Mouse (Mus musculus): ENCODE data around the gene Sdhaf1. TPM values are rescaled to one million over a fixed set of nuclear protein-coding genes. Genes with fewer than 3 reads are reported as not detected.

Gene Sdhaf1
- polyA plus RNA-seq, 1 experiment from 2014 or later = 26.5 TPM

GRCm38 (mm10) chr7:30293795-30294194 lies 29.9 kb downstream of the Sdhaf1 start:
- no peak overlapping the region for H3K27ac ChIP-seq (ENCODE audit: low read depth, low read length)
- no peaks in the 10 kb centered on the region for H3K9me3 ChIP-seq (ENCODE audit: control insufficient read depth, low read length)
- no peak for ATAC-seq (ENCODE audit: insufficient read depth, low FRiP score, low TSS enrichment)
- DNase-seq (ENCODE audit: low spot score) = no peak
- no peak overlapping the region for H3K9ac ChIP-seq (ENCODE audit: low read length)
- H3K27me3 ChIP-seq (ENCODE audit: control insufficient read depth, insufficient read depth, low read length) = no peaks in the 10 kb centered on the region
- H3K4me2 ChIP-seq (ENCODE audit: low read depth) = no peak overlapping the region
- no peak overlapping the region for H3K4me3 ChIP-seq (ENCODE audit: low read depth, low read length)
- H3K4me1 ChIP-seq (ENCODE audit: control insufficient read depth, insufficient read depth, low read length) = peaks cover 6% of the 10 kb centered on the region; the same call in 1 of the 2 replicates
- 88% methylated on average over 13 of the region's 13 CpGs for WGBS
- H3K36me3 ChIP-seq (ENCODE audit: control insufficient read depth, insufficient read depth, low read length) = peaks cover 14% of the 10 kb centered on the region

GRCm38 (mm10) chr7:30291215-30292131 lies 32.2 kb downstream of the Sdhaf1 start, which contains the start of gene Clip3:
Gene Clip3 (plus strand): TSS chr7:30291728.
- Histone ChIP-seq H3K9ac (ENCODE audit: low read length) (peak within 1 kb of the TSS; percentile 86), H3K9me3 (ENCODE audit: control insufficient read depth, low read length) (no peaks in the 10 kb centered on the region), H3K4me3 (ENCODE audit: low read depth, low read length) (peak within 1 kb of the TSS; percentile 49), H3K27ac (ENCODE audit: low read depth, low read length) (0 out of 2 replicates have a peak within 1 kb of the TSS, but pooled peaks have one; percentile 2), H3K36me3 (ENCODE audit: control insufficient read depth, insufficient read depth, low read length) (peaks cover 2% of the 10 kb centered on the region; the same call in 1 of the 2 replicates), H3K27me3 (ENCODE audit: control insufficient read depth, insufficient read depth, low read length) (no peaks in the 10 kb centered on the region), H3K4me1 (ENCODE audit: control insufficient read depth, insufficient read depth, low read length) (peaks cover 6% of the 10 kb centered on the region; the same call in 1 of the 2 replicates), H3K4me2 (ENCODE audit: low read depth) (peak within 1 kb of the TSS; percentile 74)
- WGBS = 8% methylated on average over 34 of the region's 35 CpGs
- ATAC-seq (ENCODE audit: insufficient read depth, low FRiP score, low TSS enrichment) (peak; percentile 76), DNase-seq (ENCODE audit: low spot score) (peak; percentile 87)

DNA sequence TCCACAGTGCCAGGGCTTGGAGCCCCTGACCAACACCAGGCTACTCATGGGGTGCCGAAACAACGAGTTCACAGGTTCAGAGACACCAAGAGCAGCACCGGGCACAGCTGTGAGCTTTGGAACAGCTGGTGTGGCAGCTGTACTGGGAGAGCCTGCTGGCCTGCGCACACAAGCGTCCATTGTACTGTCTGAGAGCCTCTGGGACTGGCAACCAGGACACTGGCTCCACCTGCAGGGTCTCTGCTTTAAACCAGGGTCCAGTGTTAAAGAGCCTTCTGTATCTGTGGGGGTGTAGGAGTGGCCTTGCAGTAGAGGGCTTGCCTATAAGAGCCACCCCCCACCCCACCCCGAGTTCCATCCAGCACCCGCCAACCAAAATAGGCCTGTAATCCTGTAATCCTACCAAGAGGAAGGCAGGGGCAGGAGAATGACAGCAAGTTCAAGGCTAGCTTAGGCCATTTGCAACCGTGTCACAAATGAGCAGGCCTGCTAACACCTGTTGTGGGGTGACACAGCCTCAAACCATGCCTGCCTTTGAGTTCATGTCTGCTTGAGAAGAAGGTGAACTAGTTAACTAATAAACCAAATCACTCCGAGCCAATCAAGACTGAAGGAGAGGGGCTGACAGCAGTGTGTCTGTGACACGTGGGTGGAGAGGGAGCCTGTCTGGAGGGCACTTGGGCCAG lies 33.8 kb downstream of the Sdhaf1 start:
- Histone ChIP-seq H3K4me1 (ENCODE audit: control insufficient read depth, insufficient read depth, low read length) (peaks cover 6% of the 10 kb centered on the region; the same call in 1 of the 2 replicates), H3K36me3 (ENCODE audit: control insufficient read depth, insufficient read depth, low read length) (no peaks in the 10 kb centered on the region), H3K4me2 (ENCODE audit: low read depth) (no peak overlapping the region), H3K9me3 (ENCODE audit: control insufficient read depth, low read length) (no peaks in the 10 kb centered on the region), H3K27me3 (ENCODE audit: control insufficient read depth, insufficient read depth, low read length) (no peaks in the 10 kb centered on the region), H3K9ac (ENCODE audit: low read length) (no peak overlapping the region), H3K27ac (ENCODE audit: low read depth, low read length) (no peak overlapping the region), H3K4me3 (ENCODE audit: low read depth, low read length) (no peak overlapping the region)
- peak; percentile 53 for DNase-seq (ENCODE audit: low spot score)
- 61% methylated on average over 10 of the region's 10 CpGs for WGBS
- ATAC-seq (ENCODE audit: insufficient read depth, low FRiP score, low TSS enrichment) = peak; percentile 51; the same call in 1 of the 2 replicates

- no peaks in the 10 kb centered on the region for H3K9me3 ChIP-seq (ENCODE audit: control insufficient read depth, low read length)
Measured at GRCm38 (mm10) chr7:30289071-30289713, 34.5 kb downstream of the Sdhaf1 start.

DNA sequence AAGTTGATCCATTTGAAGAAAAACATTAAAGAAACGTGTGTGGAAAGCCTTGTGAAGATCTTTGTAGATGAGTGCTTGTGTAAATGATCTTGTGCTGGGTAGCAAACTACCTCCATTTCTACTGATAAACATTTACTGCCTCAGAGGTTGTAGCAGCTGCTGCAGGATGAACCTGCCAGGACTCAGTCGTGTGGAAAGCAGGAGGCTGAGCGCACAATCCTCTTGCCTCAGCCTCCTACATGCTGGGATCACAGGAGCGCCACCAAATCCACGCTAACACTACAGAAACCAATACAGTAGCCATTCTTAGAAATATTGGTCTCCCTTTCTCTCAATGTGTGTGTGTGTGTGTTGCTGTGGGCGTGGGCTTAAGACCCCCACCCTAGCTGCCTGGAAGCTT lies 35.6 kb downstream of the Sdhaf1 start:
- peaks cover 6% of the 10 kb centered on the region; the same call in 1 of the 2 replicates for H3K4me1 ChIP-seq (ENCODE audit: control insufficient read depth, insufficient read depth, low read length)
- no peaks in the 10 kb centered on the region for H3K9me3 ChIP-seq (ENCODE audit: control insufficient read depth, low read length)
- DNase-seq (ENCODE audit: low spot score) = no peak
- 74% methylated on average over 6 of the region's 6 CpGs for WGBS
- H3K9ac ChIP-seq (ENCODE audit: low read length) = no peak overlapping the region
- H3K4me3 ChIP-seq (ENCODE audit: low read depth, low read length) = no peak overlapping the region
- H3K4me2 ChIP-seq (ENCODE audit: low read depth) = no peak overlapping the region
- H3K36me3 ChIP-seq (ENCODE audit: control insufficient read depth, insufficient read depth, low read length) = no peaks in the 10 kb centered on the region
- H3K27me3 ChIP-seq (ENCODE audit: control insufficient read depth, insufficient read depth, low read length) = no peaks in the 10 kb centered on the region
- no peak overlapping the region for H3K27ac ChIP-seq (ENCODE audit: low read depth, low read length)
- no peak for ATAC-seq (ENCODE audit: insufficient read depth, low FRiP score, low TSS enrichment)

More at GRCm38 (mm10) chr7:30289071-30289713, 34.5 kb downstream of the Sdhaf1 start:
- ATAC-seq (ENCODE audit: insufficient read depth, low FRiP score, low TSS enrichment) (no peak), DNase-seq (ENCODE audit: low spot score) (no peak)
- no peak overlapping the region for H3K4me2 ChIP-seq (ENCODE audit: low read depth)
- WGBS = 68% methylated on average over 7 of the region's 7 CpGs
- no peak overlapping the region for H3K27ac ChIP-seq (ENCODE audit: low read depth, low read length)
- no peaks in the 10 kb centered on the region for H3K36me3 ChIP-seq (ENCODE audit: control insufficient read depth, insufficient read depth, low read length)
- no peak overlapping the region for H3K4me3 ChIP-seq (ENCODE audit: low read depth, low read length)
- no peak overlapping the region for H3K9ac ChIP-seq (ENCODE audit: low read length)
- no peaks in the 10 kb centered on the region for H3K27me3 ChIP-seq (ENCODE audit: control insufficient read depth, insufficient read depth, low read length)
- peaks cover 6% of the 10 kb centered on the region; the same call in 1 of the 2 replicates for H3K4me1 ChIP-seq (ENCODE audit: control insufficient read depth, insufficient read depth, low read length)

- no peaks in the 10 kb centered on the region for H3K9me3 ChIP-seq (ENCODE audit: control insufficient read depth, low read length)
- H3K4me1 ChIP-seq (ENCODE audit: control insufficient read depth, insufficient read depth, low read length) = no peaks in the 10 kb centered on the region
- WGBS = 69% methylated on average over 8 of the region's 8 CpGs
- H3K27ac ChIP-seq (ENCODE audit: low read depth, low read length) = no peak overlapping the region
- no peak overlapping the region for H3K4me3 ChIP-seq (ENCODE audit: low read depth, low read length)
- H3K36me3 ChIP-seq (ENCODE audit: control insufficient read depth, insufficient read depth, low read length) = no peaks in the 10 kb centered on the region
- H3K27me3 ChIP-seq (ENCODE audit: control insufficient read depth, insufficient read depth, low read length) = no peaks in the 10 kb centered on the region
- no peak overlapping the region for H3K9ac ChIP-seq (ENCODE audit: low read length)
- no peak for DNase-seq (ENCODE audit: low spot score)
- ATAC-seq (ENCODE audit: insufficient read depth, low FRiP score, low TSS enrichment) = no peak
- no peak overlapping the region for H3K4me2 ChIP-seq (ENCODE audit: low read depth)
Measured at GRCm38 (mm10) chr7:30286701-30287410, 36.8 kb downstream of the Sdhaf1 start.

- H3K9me3 ChIP-seq (ENCODE audit: control insufficient read depth, low read length) = no peaks in the 10 kb centered on the region
- H3K4me2 ChIP-seq (ENCODE audit: low read depth) = no peak overlapping the region
- no peaks in the 10 kb centered on the region for H3K27me3 ChIP-seq (ENCODE audit: control insufficient read depth, insufficient read depth, low read length)
- DNase-seq (ENCODE audit: low spot score) = no peak
- no peak overlapping the region for H3K9ac ChIP-seq (ENCODE audit: low read length)
- no peak overlapping the region for H3K27ac ChIP-seq (ENCODE audit: low read depth, low read length)
- H3K4me1 ChIP-seq (ENCODE audit: control insufficient read depth, insufficient read depth, low read length) = peaks cover 5% of the 10 kb centered on the region
- H3K36me3 ChIP-seq (ENCODE audit: control insufficient read depth, insufficient read depth, low read length) = no peaks in the 10 kb centered on the region
- 74% methylated on average over 7 of the region's 7 CpGs for WGBS
- H3K4me3 ChIP-seq (ENCODE audit: low read depth, low read length) = no peak overlapping the region
- no peak for ATAC-seq (ENCODE audit: insufficient read depth, low FRiP score, low TSS enrichment)
Measured at GRCm38 (mm10) chr7:30282740-30283139, 41.0 kb downstream of the Sdhaf1 start.

- Histone ChIP-seq H3K4me1 (ENCODE audit: control insufficient read depth, insufficient read depth, low read length) (peaks cover 5% of the 10 kb centered on the region), H3K9me3 (ENCODE audit: control insufficient read depth, low read length) (no peaks in the 10 kb centered on the region), H3K27me3 (ENCODE audit: control insufficient read depth, insufficient read depth, low read length) (no peaks in the 10 kb centered on the region), H3K9ac (ENCODE audit: low read length) (no peak overlapping the region), H3K4me2 (ENCODE audit: low read depth) (no peak overlapping the region), H3K27ac (ENCODE audit: low read depth, low read length) (no peak overlapping the region), H3K36me3 (ENCODE audit: control insufficient read depth, insufficient read depth, low read length) (no peaks in the 10 kb centered on the region), H3K4me3 (ENCODE audit: low read depth, low read length) (no peak overlapping the region)
- 78% methylated on average over 4 of the region's 4 CpGs for WGBS
- DNase-seq (ENCODE audit: low spot score) (no peak), ATAC-seq (ENCODE audit: insufficient read depth, low FRiP score, low TSS enrichment) (no peak)
Measured at GRCm38 (mm10) chr7:30281522-30281921, 42.2 kb downstream of the Sdhaf1 start.

All from neural tube, embryonic 11.5 days (tissue).